Mouse (Mus musculus) liver, adult 2 months (tissue): ENCODE measurements around the gene Gdpd3. TPM values are rescaled to one million over a fixed set of nuclear protein-coding genes. Genes with fewer than 3 reads are reported as not detected.

Experiments used
- DNase-seq: peaks from one replicate; pipeline ENCODE4 v3.0.0-alpha.2; 2011; ENCODE audit warnings: low read depth, low spot score; ENCODE audit errors: extremely low read depth
- H3K27ac ChIP-seq: fragments of 200-500 bp; replicated peaks from 2 replicates; pipeline ENCODE4 v1.5.1; 2012; ENCODE audit warnings: low read depth, mild to moderate bottlenecking, control low read depth, inconsistent platforms, low read length; ENCODE audit not compliant: insufficient read depth
- H3K27me3 ChIP-seq: fragments of 200-500 bp; 2 replicates; pipeline ENCODE4 v1.6.1; 2012; ENCODE audit warnings: mild to moderate bottlenecking, moderate library complexity, low read length, inconsistent platforms; ENCODE audit not compliant: control insufficient read depth, insufficient read depth
- H3K36me3 ChIP-seq: fragments of 200-500 bp; 2 replicates; pipeline ENCODE4 v1.6.1; 2012; ENCODE audit warnings: low read length, inconsistent platforms; ENCODE audit not compliant: control insufficient read depth, insufficient read depth
- H3K4me1 ChIP-seq: fragments of 200-500 bp; 2 replicates; pipeline ENCODE4 v1.6.1; 2011; ENCODE audit warnings: low read length; ENCODE audit not compliant: control insufficient read depth, insufficient read depth
- H3K4me3 ChIP-seq: fragments of 200-500 bp; 2 replicates; pipeline ENCODE4 v1.5.1; 2011; ENCODE audit warnings: low read depth, mild to moderate bottlenecking, control low read depth, low read length, moderate library complexity; ENCODE audit not compliant: insufficient read depth
- H3K79me2 ChIP-seq: fragments of 200-500 bp; 2 replicates; pipeline ENCODE4 v1.6.1; 2012; ENCODE audit warnings: inconsistent platforms, mild to moderate bottlenecking, low read length, moderate library complexity; ENCODE audit not compliant: control insufficient read depth, insufficient read depth
- H3K9ac ChIP-seq: fragments of 200-500 bp; 2 replicates; pipeline ENCODE4 v1.6.1; 2012; ENCODE audit warnings: low read depth, mild to moderate bottlenecking, control low read depth, inconsistent platforms, low read length
- CTCF ChIP-seq: fragments of 200-500 bp; IDR thresholded peaks from 2 replicates; pipeline ENCODE4 v1.5.1; 2011; ENCODE audit warnings: low read depth, low read length, control low read depth
- POLR2A ChIP-seq: fragments of 200-500 bp; IDR thresholded peaks from 2 replicates; pipeline ENCODE4 v1.6.1; 2011; ENCODE audit warnings: low read length, control low read depth; ENCODE audit not compliant: insufficient read depth; ENCODE audit errors: extremely low read depth
- WGBS: fragments of 180-500 bp; shearing (Covaris S2); methylation state at CpG from one replicate; pipeline ENCODE4 v1.1.7; 2018; 5-methylcytosine and 5-hydroxymethylcytosine counted together
- polyA plus RNA-seq: library from polyadenylated mRNA; depleted of rRNA; stranded (reverse); fragments of >200 nt; gene quantifications from 2 replicates; pipeline ENCODE4 v1.2.3, GENCODE M21; 2012; rRNA removed
- total RNA-seq: library from RNA; depleted of rRNA; stranded (reverse); fragments of >200 nt; gene quantifications from 2 replicates; pipeline ENCODE4 v1.2.3, GENCODE M21; 2014; rRNA removed

Gene Gdpd3
- total and polyA plus RNA-seq, 2 experiments = 0.46 to 8.0 TPM

DNA sequence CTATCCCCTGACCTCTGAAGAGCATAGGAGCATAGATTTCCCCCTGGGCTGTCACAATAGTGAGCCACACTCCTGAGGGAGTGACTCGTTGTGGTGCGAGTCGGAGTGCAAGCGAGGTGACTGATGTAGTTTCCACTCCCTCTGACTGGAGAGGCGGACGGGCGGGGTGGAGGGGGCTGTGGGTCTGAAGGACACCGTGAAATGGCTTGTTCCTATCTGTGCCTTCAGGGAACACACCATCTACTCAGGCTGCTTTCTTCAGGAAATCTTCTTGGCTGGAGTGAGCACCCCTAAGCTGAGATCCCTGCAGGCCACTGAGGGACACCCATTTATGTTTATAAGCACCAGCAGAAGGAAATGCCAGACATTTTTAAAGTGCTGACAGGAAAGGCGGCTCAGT, 56.6 kb downstream of the Gdpd3 start:
- H3K4me3 ChIP-seq = no peak overlapping the region
- 61% methylated on average over 9 of the region's 9 CpGs for WGBS
- no peak overlapping the region for H3K9ac ChIP-seq
- H3K4me1 ChIP-seq = no peaks in the 10 kb centered on the region
- no peak overlapping the region for H3K27ac ChIP-seq
- TF ChIP-seq POLR2A = no peak
- no peak for TF ChIP-seq CTCF
- H3K36me3 ChIP-seq = no peaks in the 10 kb centered on the region
- DNase-seq = no peak
- H3K27me3 ChIP-seq = peaks cover 7% of the 10 kb centered on the region
- no peaks in the 10 kb centered on the region for H3K79me2 ChIP-seq

DNA sequence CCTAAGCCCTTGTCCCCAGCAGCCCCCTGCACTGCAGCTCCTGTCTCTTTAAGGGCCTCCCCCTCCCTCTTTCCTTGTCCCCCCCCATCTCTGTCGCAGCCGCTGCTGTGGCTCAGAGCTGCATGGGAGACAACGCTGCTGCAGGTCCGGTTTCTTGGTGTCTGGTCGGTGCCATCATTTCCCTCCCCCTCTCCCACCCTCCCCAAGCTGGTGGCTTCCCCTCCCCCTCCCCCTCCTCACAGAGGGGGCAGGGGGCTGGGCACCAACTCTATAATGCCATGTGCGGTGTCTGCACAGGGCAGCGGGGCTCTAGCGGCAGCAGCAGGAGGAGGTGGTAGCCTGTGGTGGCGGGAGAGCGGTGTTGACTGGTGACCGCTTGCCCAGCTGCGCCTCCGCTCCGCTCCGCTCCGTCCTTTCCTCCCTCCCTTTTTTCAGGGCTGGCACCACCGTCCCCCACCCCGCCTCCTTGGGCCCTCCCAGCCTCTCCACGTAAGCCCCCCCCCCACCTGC, 57.1 kb downstream of the Gdpd3 start:
- TF ChIP-seq POLR2A (no peak), CTCF (no peak)
- peak overlapping the region; percentile 21; the same call in 1 of the 2 replicates for H3K9ac ChIP-seq
- no peak for DNase-seq
- H3K4me1 ChIP-seq = no peaks in the 10 kb centered on the region
- peak overlapping the region; percentile 37; the same call in 1 of the 2 replicates for H3K4me3 ChIP-seq
- no peaks in the 10 kb centered on the region for H3K79me2 ChIP-seq
- no peaks in the 10 kb centered on the region for H3K36me3 ChIP-seq
- H3K27me3 ChIP-seq = peaks cover 7% of the 10 kb centered on the region
- 11% methylated on average over 14 of the region's 19 CpGs for WGBS
- H3K27ac ChIP-seq = no peak overlapping the region

DNA sequence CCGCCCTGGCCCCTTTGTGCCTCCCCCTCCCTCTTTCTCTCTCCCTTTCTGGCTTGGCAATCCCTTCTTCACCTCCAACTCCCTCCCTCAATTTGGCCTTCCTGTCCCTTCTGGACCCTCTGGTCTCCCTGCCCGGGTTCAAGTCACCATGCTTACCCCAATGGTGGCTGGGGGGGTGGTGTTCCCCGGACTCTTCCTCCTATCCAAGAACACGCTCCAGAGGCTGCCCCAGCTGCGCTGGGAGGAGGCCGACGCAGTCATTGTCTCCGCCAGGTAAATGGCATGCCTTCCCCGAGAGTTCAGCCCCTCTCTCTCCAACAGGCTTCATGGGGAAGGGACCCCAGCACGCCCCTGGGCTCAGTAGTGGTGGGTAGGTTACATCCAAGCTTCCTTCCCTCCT, 57.8 kb downstream of the Gdpd3 start:
- Histone ChIP-seq H3K36me3 (no peaks in the 10 kb centered on the region), H3K4me3 (no peak overlapping the region), H3K27ac (no peak overlapping the region), H3K9ac (no peak overlapping the region), H3K79me2 (no peaks in the 10 kb centered on the region), H3K4me1 (no peaks in the 10 kb centered on the region), H3K27me3 (peaks cover 7% of the 10 kb centered on the region)
- no peak for TF ChIP-seq CTCF
- TF ChIP-seq POLR2A = no peak
- no peak for DNase-seq
- WGBS = 33% methylated on average over 10 of the region's 10 CpGs

Other genes starting within 250 kb of the Gdpd3 start
- 79.4 and 85.6 TPM in 2 replicates for gene Eif3c, start 199.9 kb upstream of the Gdpd3 start, total RNA-seq
- 54.2 and 64.1 TPM in 2 replicates for gene Eif3c, start 199.9 kb upstream of the Gdpd3 start, polyA plus RNA-seq
- 0.74 and 1.6 TPM in 2 replicates for gene Apobr, start 181.4 kb upstream of the Gdpd3 start, total RNA-seq
- gene Apobr, start 181.4 kb upstream of the Gdpd3 start, polyA plus RNA-seq = 0.58 and 1.0 TPM in 2 replicates
- gene Cln3, start 180.5 kb upstream of the Gdpd3 start, total RNA-seq = 7.1 and 9.5 TPM in 2 replicates
- 40.9 and 57.0 TPM in 2 replicates for gene Cln3, start 180.5 kb upstream of the Gdpd3 start, polyA plus RNA-seq
- gene Il27, start 171.4 kb upstream of the Gdpd3 start, total RNA-seq = not detected in 2 replicates
- 0.31 TPM in 1 of 2 replicates, not detected in the other for gene Il27, start 171.4 kb upstream of the Gdpd3 start, polyA plus RNA-seq
- gene Nupr1, start 135.5 kb upstream of the Gdpd3 start, total RNA-seq = 3.0 and 3.2 TPM in 2 replicates
- 1.2 TPM in 2 replicates for gene Nupr1, start 135.5 kb upstream of the Gdpd3 start, polyA plus RNA-seq
- gene Sgf29, start 117.0 kb upstream of the Gdpd3 start, total RNA-seq = 7.7 and 10.7 TPM in 2 replicates
- gene Sgf29, start 117.0 kb upstream of the Gdpd3 start, polyA plus RNA-seq = 34.7 and 54.2 TPM in 2 replicates
- 661 and 727 TPM in 2 replicates for gene Sult1a1, start 89.9 kb upstream of the Gdpd3 start, total RNA-seq
- 566 and 586 TPM in 2 replicates for gene Sult1a1, start 89.9 kb upstream of the Gdpd3 start, polyA plus RNA-seq
- gene Bola2, start 70.9 kb upstream of the Gdpd3 start, total RNA-seq = 15.6 and 20.5 TPM in 2 replicates
- gene Bola2, start 70.9 kb upstream of the Gdpd3 start, polyA plus RNA-seq = 35.6 and 37.7 TPM in 2 replicates
- gene Slx1b, start 70.5 kb upstream of the Gdpd3 start, total RNA-seq = 4.1 and 4.6 TPM in 2 replicates
- gene Slx1b, start 70.5 kb upstream of the Gdpd3 start, polyA plus RNA-seq = 11.3 and 15.4 TPM in 2 replicates
- gene Coro1a, start 58.5 kb upstream of the Gdpd3 start, total RNA-seq = 7.7 and 9.0 TPM in 2 replicates
- 10.6 and 22.7 TPM in 2 replicates for gene Coro1a, start 58.5 kb upstream of the Gdpd3 start, polyA plus RNA-seq
- gene Mapk3, start 6.7 kb upstream of the Gdpd3 start, total RNA-seq = 10.4 and 14.8 TPM in 2 replicates
- 68.7 and 70.7 TPM in 2 replicates for gene Mapk3, start 6.7 kb upstream of the Gdpd3 start, polyA plus RNA-seq
- gene Ypel3, start 10.6 kb downstream of the Gdpd3 start, total RNA-seq = 26.4 and 35.2 TPM in 2 replicates
- 119 and 144 TPM in 2 replicates for gene Ypel3, start 10.6 kb downstream of the Gdpd3 start, polyA plus RNA-seq
- gene Tbx6, start 15.1 kb downstream of the Gdpd3 start, total RNA-seq = 0.13 and 0.18 TPM in 2 replicates
- 0.71 and 1.1 TPM in 2 replicates for gene Tbx6, start 15.1 kb downstream of the Gdpd3 start, polyA plus RNA-seq
- 45.8 and 52.8 TPM in 2 replicates for gene Ppp4c, start 26.2 kb downstream of the Gdpd3 start, total RNA-seq
- gene Ppp4c, start 26.2 kb downstream of the Gdpd3 start, polyA plus RNA-seq = 81.2 and 97.2 TPM in 2 replicates
- gene Fam57b, start 31.3 kb downstream of the Gdpd3 start, total RNA-seq = not detected in 2 replicates
- gene Fam57b, start 31.3 kb downstream of the Gdpd3 start, polyA plus RNA-seq = 0.06 and 0.44 TPM in 2 replicates
- not detected in 2 replicates for gene 4930451I11Rik, start 65.3 kb downstream of the Gdpd3 start, total RNA-seq
- not detected in 2 replicates for gene 4930451I11Rik, start 65.3 kb downstream of the Gdpd3 start, polyA plus RNA-seq
- gene Doc2a, start 81.1 kb downstream of the Gdpd3 start, total RNA-seq = not detected in 2 replicates
- not detected in 2 replicates for gene Doc2a, start 81.1 kb downstream of the Gdpd3 start, polyA plus RNA-seq
- 1.0 and 1.5 TPM in 2 replicates for gene Hirip3, start 95.6 kb downstream of the Gdpd3 start, total RNA-seq
- 1.00 and 2.4 TPM in 2 replicates for gene Hirip3, start 95.6 kb downstream of the Gdpd3 start, polyA plus RNA-seq
- gene Ino80e, start 96.0 kb downstream of the Gdpd3 start, total RNA-seq = 2.5 and 4.8 TPM in 2 replicates
- 16.3 and 18.5 TPM in 2 replicates for gene Ino80e, start 96.0 kb downstream of the Gdpd3 start, polyA plus RNA-seq
- 20.5 and 21.7 TPM in 2 replicates for gene Taok2, start 118.4 kb downstream of the Gdpd3 start, total RNA-seq
- 28.5 and 42.7 TPM in 2 replicates for gene Taok2, start 118.4 kb downstream of the Gdpd3 start, polyA plus RNA-seq
- gene Tmem219, start 156.6 kb downstream of the Gdpd3 start, total RNA-seq = 78.4 and 98.6 TPM in 2 replicates
- gene Tmem219, start 156.6 kb downstream of the Gdpd3 start, polyA plus RNA-seq = 94.9 and 120 TPM in 2 replicates
- 2.1 and 3.4 TPM in 2 replicates for gene Kctd13, start 162.5 kb downstream of the Gdpd3 start, total RNA-seq
- 5.8 and 7.6 TPM in 2 replicates for gene Kctd13, start 162.5 kb downstream of the Gdpd3 start, polyA plus RNA-seq
- gene Asphd1, start 183.2 kb downstream of the Gdpd3 start, total RNA-seq = not detected in 2 replicates
- not detected in 2 replicates for gene Asphd1, start 183.2 kb downstream of the Gdpd3 start, polyA plus RNA-seq
- 0.20 and 0.28 TPM in 2 replicates for gene Sez6l2, start 184.2 kb downstream of the Gdpd3 start, total RNA-seq
- gene Sez6l2, start 184.2 kb downstream of the Gdpd3 start, polyA plus RNA-seq = 0.31 and 0.60 TPM in 2 replicates
- 41.2 and 42.8 TPM in 2 replicates for gene Cdipt, start 209.6 kb downstream of the Gdpd3 start, total RNA-seq
- gene Cdipt, start 209.6 kb downstream of the Gdpd3 start, polyA plus RNA-seq = 137 and 141 TPM in 2 replicates
- 0.09 TPM in 1 of 2 replicates, not detected in the other for gene Cdiptos, start 209.8 kb downstream of the Gdpd3 start, total RNA-seq
- gene Cdiptos, start 209.8 kb downstream of the Gdpd3 start, polyA plus RNA-seq = 0.20 and 0.23 TPM in 2 replicates
- gene Mvp, start 248.3 kb downstream of the Gdpd3 start, total RNA-seq = 23.4 and 28.5 TPM in 2 replicates
- gene Mvp, start 248.3 kb downstream of the Gdpd3 start, polyA plus RNA-seq = 26.3 and 39.4 TPM in 2 replicates